Mouse (Mus musculus): ENCODE measurements around the gene Ldb3. TPM values are rescaled to one million over a fixed set of nuclear protein-coding genes. Genes with fewer than 3 reads are reported as not detected.

The Ldb3 gene
- polyA plus RNA-seq (2012) = not detected in 2 replicates

DNA sequence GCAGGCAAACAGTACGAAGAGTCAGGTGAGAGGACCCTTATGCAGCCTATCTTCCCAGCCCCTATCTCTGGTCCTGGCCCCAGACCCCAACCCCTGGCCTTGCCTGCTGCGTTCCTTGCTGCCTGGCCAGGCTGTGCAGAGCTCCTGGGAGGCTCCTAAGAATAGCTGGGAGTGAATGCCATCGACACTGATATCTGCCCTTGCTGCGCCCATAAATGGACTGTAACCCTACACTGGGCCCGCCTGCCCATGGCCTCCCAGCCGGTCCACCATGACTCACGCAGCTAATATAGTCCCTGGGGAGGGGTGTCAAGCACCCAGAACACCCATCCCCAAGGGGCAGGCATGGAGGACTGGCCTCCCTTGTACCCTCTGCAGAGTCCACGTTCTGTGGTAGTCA is at the start of gene Ldb3:
Ldb3 (minus strand) TSS at position 185 of the 400 bp plus-strand sequence.

GRCm38 (mm10) chr14:34599941-34600340 is 11.5 kb upstream of the Ldb3 start, which contains the start of gene Opn4:
Gene Opn4 (minus strand): TSS chr14:34600142.

GRCm38 (mm10) chr14:34522701-34523100 is 65.8 kb downstream of the Ldb3 start, which contains the start of gene 9230112D13Rik:
Gene 9230112D13Rik (minus strand): TSS chr14:34522801.

GRCm38 (mm10) chr14:34503325-34503647 is 85.2 kb downstream of the Ldb3 start, which contains the start of gene Bmpr1a:
Gene Bmpr1a (minus strand): TSS chr14:34503341.

Other genes with a start within 250 kb of the Ldb3 start
- gene Fam25c, start 233.2 kb downstream of the Ldb3 start, polyA plus RNA-seq (2012) = not detected in 2 replicates
- gene Sncg, start 213.9 kb downstream of the Ldb3 start, polyA plus RNA-seq (2012) = not detected in 2 replicates
- gene Mmrn2, start 213.2 kb downstream of the Ldb3 start, polyA plus RNA-seq (2012) = not detected in 2 replicates
- gene Bmpr1a, start 85.3 kb downstream of the Ldb3 start, polyA plus RNA-seq (2012) = 0.02 and 0.14 TPM in 2 replicates
- not detected in 2 replicates for gene 9230112D13Rik, start 65.9 kb downstream of the Ldb3 start, polyA plus RNA-seq (2012)
- not detected in 2 replicates for gene Opn4, start 11.5 kb upstream of the Ldb3 start, polyA plus RNA-seq (2012)
- gene Wapl, start 85.2 kb upstream of the Ldb3 start, polyA plus RNA-seq (2012) = 11.4 and 14.8 TPM in 2 replicates
- gene Grid1, start 231.4 kb upstream of the Ldb3 start, polyA plus RNA-seq (2012) = not detected in 2 replicates